Mouse (Mus musculus): ENCODE measurements around the gene Kif18a.

The Kif18a gene

GRCm38 (mm10) chr2:109374881-109375280, 94.3 kb downstream of the Kif18a start:
- DNase-seq (ENCODE audit: low read depth, low spot score): no peak

- no peak for DNase-seq (ENCODE audit: low read depth, low spot score)
Observed at GRCm38 (mm10) chr2:109384019-109384418, 103.5 kb downstream of the Kif18a start.

GRCm38 (mm10) chr2:109386211-109386610, 105.7 kb downstream of the Kif18a start:
- no peak for DNase-seq (ENCODE audit: low read depth, low spot score)

GRCm38 (mm10) chr2:109388733-109389132, 108.2 kb downstream of the Kif18a start:
- no peak for DNase-seq (ENCODE audit: low read depth, low spot score)

GRCm38 (mm10) chr2:109389977-109390376, 109.4 kb downstream of the Kif18a start:
- DNase-seq (ENCODE audit: low read depth, low spot score): no peak

Measured in skeletal muscle tissue, adult 2 months (tissue).